In genomic region chr7:16737606-16738072, GRCm38 (mm10) we compare ENCODE assay signal across 8 mouse cellular contexts. TPM values are rescaled to one million over a fixed set of nuclear protein-coding genes. Genes with fewer than 3 reads are reported as not detected.
DNase-seq lines count a peak whose midpoint lies in the region; ATAC-seq lines count a peak whose summit lies in the region.
"Had no signal": no experiment of that assay in that cellular context is flagged by ENCODE, and none has a peak within 500 bp of the region (broad histone marks: within the 10 kb centered on the region; RNA-seq: fewer than 3 reads in every experiment).

No protein-coding gene starts in this region.

- no peak for DNase-seq in neural tube, embryonic 11.5 days (ENCODE audit: low spot score)
- DNase-seq in neural tube, embryonic 10.5 days (ENCODE audit: extremely low spot score, low spot score) = no peak
- no peak for DNase-seq in urinary bladder, postnatal 10 days (ENCODE audit: low spot score)
- no peak for DNase-seq in layer of hippocampus, postnatal 25 days (ENCODE audit: extremely low spot score in 1 of 2, low spot score in 1 of 2)

- H3K9me3 ChIP-seq in neural tube, embryonic 11.5 days (ENCODE audit: control insufficient read depth, low read length) = no peaks in the 10 kb centered on the region
- H3K9me3 ChIP-seq in limb, embryonic 12.5 days = no peaks in the 10 kb centered on the region
- H3K9me3 ChIP-seq in stomach, embryonic 16.5 days (replicated peaks; ENCODE audit: control insufficient read depth, low read length) = no peaks in the 10 kb centered on the region

- H3K27me3 ChIP-seq in neural tube, embryonic 11.5 days (ENCODE audit: control insufficient read depth, insufficient read depth, low read length) = no peaks in the 10 kb centered on the region
- H3K27me3 ChIP-seq in limb, embryonic 12.5 days = no peaks in the 10 kb centered on the region
- no peaks in the 10 kb centered on the region for H3K27me3 ChIP-seq in stomach, embryonic 16.5 days (ENCODE audit: control insufficient read depth, insufficient read depth, low read length)

- H3K9ac ChIP-seq in neural tube, embryonic 11.5 days (ENCODE audit: low read length) = no peak overlapping the region
- no peak overlapping the region for H3K9ac ChIP-seq in limb, embryonic 12.5 days (replicated peaks)
- peak overlapping the region; percentile 4 for H3K9ac ChIP-seq in stomach, embryonic 16.5 days (ENCODE audit: low read length)

- H3K4me3 ChIP-seq in neural tube, embryonic 11.5 days (ENCODE audit: low read depth, low read length) = peak overlapping the region; percentile 74; the same call in 1 of the 2 replicates
- peak overlapping the region; percentile 79 for H3K4me3 ChIP-seq in limb, embryonic 12.5 days (replicated peaks)
- peak overlapping the region; percentile 93 for H3K4me3 ChIP-seq in stomach, embryonic 16.5 days (replicated peaks; ENCODE audit: low read length)

- peak overlapping the region; percentile 32 for H3K4me2 ChIP-seq in neural tube, embryonic 11.5 days (ENCODE audit: low read depth)
- H3K4me2 ChIP-seq in limb, embryonic 12.5 days = peak overlapping the region; percentile 89
- peak overlapping the region; percentile 40 for H3K4me2 ChIP-seq in stomach, embryonic 16.5 days (ENCODE audit: low read depth, low read length)

- H3K36me3 ChIP-seq in neural tube, embryonic 11.5 days (ENCODE audit: control insufficient read depth, insufficient read depth, low read length) = no peaks in the 10 kb centered on the region
- H3K36me3 ChIP-seq in limb, embryonic 12.5 days = peaks cover 4% of the 10 kb centered on the region; the same call in 1 of the 2 replicates
- H3K36me3 ChIP-seq in stomach, embryonic 16.5 days (ENCODE audit: control insufficient read depth, insufficient read depth, low read length) = no peaks in the 10 kb centered on the region

- no peak overlapping the region for H3K27ac ChIP-seq in neural tube, embryonic 11.5 days (ENCODE audit: low read depth, low read length)
- no peak overlapping the region for H3K27ac ChIP-seq in limb, embryonic 12.5 days
- no peak overlapping the region for H3K27ac ChIP-seq in stomach, embryonic 16.5 days (ENCODE audit: low read length)

- H3K4me1 ChIP-seq in neural tube, embryonic 11.5 days (ENCODE audit: control insufficient read depth, insufficient read depth, low read length) = peaks cover 6% of the 10 kb centered on the region
- H3K4me1 ChIP-seq in limb, embryonic 12.5 days (replicated peaks) = peaks cover 23% of the 10 kb centered on the region
- peaks cover 13% of the 10 kb centered on the region for H3K4me1 ChIP-seq in stomach, embryonic 16.5 days (ENCODE audit: control insufficient read depth, insufficient read depth, low read length)

- 41% methylated on average over 10 of the region's 10 CpGs for WGBS in neural tube, embryonic 11.5 days
- WGBS in limb, embryonic 12.5 days = 47% methylated on average over 10 of the region's 10 CpGs
- 39% methylated on average over 10 of the region's 10 CpGs for WGBS in stomach, embryonic 16.5 days

- peak; percentile 28; the same call in 1 of the 2 replicates for ATAC-seq in neural tube, embryonic 11.5 days (ENCODE audit: insufficient read depth, low FRiP score, low TSS enrichment)
- 0 out of 2 replicates have a peak, but pooled peaks have one; percentile 5 for ATAC-seq in erythroblast, adult 5-6 weeks (replicated peaks; ENCODE audit: low FRiP score, poor library complexity, severe bottlenecking)
- ATAC-seq in limb, embryonic 12.5 days (ENCODE audit: insufficient number of reproducible peaks, insufficient read depth, low FRiP score, low TSS enrichment, low read depth) = no peak; the same call in 1 of the 2 replicates
- no peak for ATAC-seq in stomach, embryonic 16.5 days (ENCODE audit: insufficient read depth, low FRiP score)

RNA-seq across cellular contexts. Expression of gene Ap2s1, which starts 0.6 kb away (rescaled TPM):
- 284 and 285 TPM in 2 replicates for polyA plus RNA-seq in neural tube, embryonic 11.5 days (2014; fragmentation: Nextera tagmentation; extraction: Ambion mirVana)
- 46.5 and 57.5 TPM in 2 replicates for total RNA-seq in erythroblast, adult 5-6 weeks (2015; ENCODE audit: low replicate concordance)
- total RNA-seq in erythroblast, adult 5-6 weeks (2017; ENCODE audit: low replicate concordance) = 19.8 and 25.9 TPM in 2 replicates
- 239 and 245 TPM in 2 replicates for polyA plus RNA-seq in limb, embryonic 12.5 days (2016; fragmentation: Nextera tagmentation; extraction: Ambion mirVana)
- polyA plus RNA-seq in stomach, embryonic 16.5 days (2015; fragmentation: Nextera tagmentation; extraction: Ambion mirVana) = 229 and 231 TPM in 2 replicates
- total RNA-seq in layer of hippocampus, postnatal 25 days (2021) = 100 to 1,000 TPM; 278 to 315 TPM

RNA-seq across cellular contexts. Expression of gene Ceacam9, which starts 15.9 kb away (rescaled TPM):
- not detected in 2 replicates for polyA plus RNA-seq in neural tube, embryonic 11.5 days (2014; fragmentation: Nextera tagmentation; extraction: Ambion mirVana)
- total RNA-seq in erythroblast, adult 5-6 weeks (2015; ENCODE audit: low replicate concordance) = not detected in 2 replicates
- total RNA-seq in erythroblast, adult 5-6 weeks (2017; ENCODE audit: low replicate concordance) = not detected in 2 replicates
- polyA plus RNA-seq in limb, embryonic 12.5 days (2016; fragmentation: Nextera tagmentation; extraction: Ambion mirVana) = not detected in 2 replicates
- polyA plus RNA-seq in stomach, embryonic 16.5 days (2015; fragmentation: Nextera tagmentation; extraction: Ambion mirVana) = not detected in 2 replicates
- total RNA-seq in layer of hippocampus, postnatal 25 days (2021) = not detected
- total RNA-seq: common myeloid progenitor, adult 5-6 weeks had no signal

RNA-seq across cellular contexts. Expression of gene Slc1a5, which starts 43.5 kb away (rescaled TPM):
- 17.2 and 17.3 TPM in 2 replicates for polyA plus RNA-seq in neural tube, embryonic 11.5 days (2014; fragmentation: Nextera tagmentation; extraction: Ambion mirVana)
- 655 and 701 TPM in 2 replicates for total RNA-seq in erythroblast, adult 5-6 weeks (2015; ENCODE audit: low replicate concordance)
- 713 and 810 TPM in 2 replicates for total RNA-seq in erythroblast, adult 5-6 weeks (2017; ENCODE audit: low replicate concordance)
- polyA plus RNA-seq in limb, embryonic 12.5 days (2016; fragmentation: Nextera tagmentation; extraction: Ambion mirVana) = 43.7 and 48.7 TPM in 2 replicates
- 43.1 and 46.6 TPM in 2 replicates for polyA plus RNA-seq in stomach, embryonic 16.5 days (2015; fragmentation: Nextera tagmentation; extraction: Ambion mirVana)
- total RNA-seq in layer of hippocampus, postnatal 25 days (2021) = 1 to 10 TPM; 2.4 to 3.5 TPM

Comparison
In these comparisons a context has a peak if more than half of its experiments do, and no peak if none do; other contexts are left out.
1. ATAC-seq: peak in neural tube, embryonic 11.5 days (single experiment) and erythroblast, adult 5-6 weeks (single experiment); none in limb, embryonic 12.5 days (single experiment) and stomach, embryonic 16.5 days (single experiment).
2. H3K4me2 ChIP-seq: peak in every context shown above with its lines; median percentile 89 in limb, embryonic 12.5 days; 40 in stomach, embryonic 16.5 days; 32 in neural tube, embryonic 11.5 days.
3. Peak in every context shown above with its lines, with median percentiles within 50 percentile points of each other: H3K4me3 ChIP-seq.